Mouse (Mus musculus): ENCODE results near the gene Mertk. TPM values are rescaled to one million over a fixed set of nuclear protein-coding genes. Genes with fewer than 3 reads are reported as not detected.

Mertk gene
- total RNA-seq, 2 experiments from 2014 or later, result 5.2 to 6.7 TPM

DNA sequence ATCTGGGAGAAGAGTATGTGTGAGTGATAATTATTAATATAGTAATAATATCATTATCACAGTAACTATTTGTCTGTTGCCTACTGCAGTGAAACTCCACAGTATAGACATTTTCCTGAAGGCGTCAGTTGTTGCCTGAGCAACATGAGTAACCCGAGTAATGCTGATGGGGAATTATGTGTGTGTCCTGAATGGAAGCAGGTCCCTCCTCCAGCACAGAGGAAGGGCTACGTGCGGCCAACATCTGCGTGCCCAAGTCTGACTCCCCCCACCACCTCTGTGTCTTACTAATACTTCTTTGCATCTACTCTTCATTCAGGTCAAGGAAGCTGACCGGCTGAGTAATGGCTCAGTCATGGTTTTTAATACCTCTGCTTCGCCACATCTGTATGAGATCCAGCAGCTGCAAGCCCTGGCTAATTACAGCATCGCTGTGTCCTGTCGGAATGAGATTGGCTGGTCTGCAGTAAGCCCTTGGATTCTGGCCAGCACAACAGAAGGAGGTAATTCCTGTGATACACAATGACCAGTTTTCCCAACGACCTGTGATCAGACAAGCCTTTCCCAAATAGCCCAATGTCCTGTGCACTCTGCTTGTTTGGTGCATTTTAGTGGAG lies 60.1 kb downstream of the Mertk start:
- intact Hi-C loops (cut with DNase I), result no loop called here
- DNase-seq, result peak; percentile 60 to 63

GRCm38 (mm10) chr2:128762008-128762407 lies 63.3 kb downstream of the Mertk start:
- intact Hi-C loops (cut with DNase I), result loop anchor here (5.0 kb wide), 1 partner anchor 50 kb away; no protein-coding TSS in a partner anchor

GRCm38 (mm10) chr2:128765787-128766186 lies 67.0 kb downstream of the Mertk start:
- intact Hi-C loops (cut with DNase I), result no loop called here
- no peak for DNase-seq

More at GRCm38 (mm10) chr2:128762008-128762407, 63.3 kb downstream of the Mertk start:
- DNase-seq, result no peak

DNA sequence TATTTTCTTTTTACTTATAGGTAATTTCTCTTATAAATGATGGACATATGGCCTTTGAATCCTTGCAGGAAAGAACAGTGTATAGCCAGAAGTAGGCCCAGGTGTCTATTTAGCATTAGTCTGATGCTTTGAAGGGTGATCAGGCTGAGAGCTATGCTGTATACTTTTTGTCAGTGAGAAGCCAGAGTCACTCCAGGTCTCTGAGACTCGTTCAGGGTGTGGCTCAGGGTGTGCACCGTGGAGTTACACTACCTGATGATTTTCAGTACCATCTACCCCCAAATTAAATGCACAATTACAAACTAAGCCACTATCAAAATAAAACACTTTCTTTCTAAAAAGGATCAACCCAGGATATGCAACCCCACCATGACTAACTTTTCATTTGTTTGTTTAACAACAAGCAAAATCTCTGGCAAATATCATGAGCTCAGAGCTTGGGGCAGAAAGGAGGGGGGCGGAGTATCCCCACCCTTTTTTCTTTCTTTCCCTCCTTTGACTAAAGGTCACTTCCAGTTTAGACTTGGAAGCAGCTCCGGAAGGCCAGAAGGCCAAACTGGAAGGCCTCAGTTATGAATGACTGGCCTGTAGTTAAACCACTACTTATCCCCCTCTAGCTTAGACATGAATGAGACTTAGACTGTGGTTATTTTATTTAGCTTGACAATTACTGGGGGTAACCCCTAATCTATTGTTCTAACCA lies 69.9 kb downstream of the Mertk start:
- intact Hi-C loops (cut with DNase I), result no loop called here
- DNase-seq, result no peak

DNA sequence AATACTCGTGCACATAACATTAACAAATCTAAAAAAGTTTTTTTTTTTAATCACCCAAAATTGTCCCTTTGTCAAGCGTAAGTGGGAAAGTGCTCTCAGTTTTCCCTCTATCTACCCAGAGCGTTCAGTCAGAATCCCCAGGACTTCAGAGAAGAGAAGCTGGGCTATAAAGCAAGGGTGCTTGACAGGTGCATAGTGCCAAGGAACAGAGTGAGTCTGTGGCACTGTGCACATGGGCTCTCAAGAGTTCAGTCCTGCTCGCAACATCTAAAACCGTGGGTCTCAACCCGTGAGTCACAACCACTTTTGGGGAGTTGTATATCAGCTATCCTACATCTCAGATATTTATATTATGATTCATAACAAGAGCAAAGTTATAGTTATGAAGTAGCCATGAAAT lies 71.8 kb downstream of the Mertk start:
- intact Hi-C loops (cut with DNase I), result no loop called here
- DNase-seq, result no peak

DNA sequence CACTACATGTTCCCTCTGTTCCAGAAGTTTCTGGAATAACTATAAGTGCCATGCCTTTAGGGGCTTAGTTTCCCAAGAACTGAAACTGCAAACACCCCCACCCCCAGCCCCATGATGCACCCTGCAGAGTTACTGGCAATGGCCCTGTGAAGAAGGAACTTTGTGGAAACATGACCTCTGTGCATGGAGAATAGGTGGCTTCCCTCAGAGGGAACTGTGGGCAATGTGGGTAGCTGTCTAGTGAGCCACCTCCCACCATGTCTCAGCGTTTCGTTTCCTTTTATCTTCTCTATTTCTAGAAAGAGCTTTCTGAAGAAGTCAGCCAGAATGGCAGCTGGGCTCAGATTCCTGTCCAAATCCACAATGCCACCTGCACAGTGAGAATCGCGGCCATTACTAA lies 72.3 kb downstream of the Mertk start:
- no peak for DNase-seq
- intact Hi-C loops (cut with DNase I), result no loop called here

DNA sequence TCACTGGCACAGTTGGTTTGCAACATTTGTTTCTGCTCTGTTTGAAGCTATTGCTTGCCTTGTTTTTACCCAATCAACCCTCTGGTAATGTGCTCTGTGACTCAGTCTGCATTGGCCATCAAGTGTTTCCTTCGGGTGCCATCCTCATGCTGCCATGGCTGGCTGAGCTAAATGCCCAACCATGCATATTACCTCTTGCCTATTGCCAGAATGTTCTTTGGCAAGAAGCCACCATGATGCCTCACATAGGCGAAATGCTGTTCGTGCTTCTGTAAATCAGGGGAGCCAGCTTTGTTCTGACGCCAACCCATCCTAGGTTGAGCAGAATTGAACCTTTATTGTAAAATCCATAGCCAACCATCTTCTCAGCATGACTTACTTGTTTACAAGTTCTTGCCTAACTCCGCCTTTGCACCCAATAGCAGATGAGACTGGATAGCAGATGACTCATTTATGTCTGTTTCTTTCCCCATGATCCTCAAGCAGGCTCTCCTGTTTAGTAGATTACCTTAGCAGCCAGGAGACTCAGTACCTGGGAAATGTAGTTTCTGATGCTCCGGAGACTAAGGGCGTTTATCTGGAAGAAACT lies 73.1 kb downstream of the Mertk start:
- intact Hi-C loops (cut with DNase I), result no loop called here
- DNase-seq, result no peak

- DNase-seq, result peak in 1 of 2 experiments; percentile 9
- intact Hi-C loops (cut with DNase I), result no loop called here
These were observed 83.5 kb downstream of the Mertk start for GRCm38 (mm10) chr2:128782231-128782630.

GRCm38 (mm10) chr2:128783660-128784345 lies 85.0 kb downstream of the Mertk start:
- DNase-seq, result no peak
- intact Hi-C loops (cut with DNase I), result no loop called here

- intact Hi-C loops (cut with DNase I), result no loop called here
These were observed 86.1 kb downstream of the Mertk start for GRCm38 (mm10) chr2:128784814-128785213.

DNA sequence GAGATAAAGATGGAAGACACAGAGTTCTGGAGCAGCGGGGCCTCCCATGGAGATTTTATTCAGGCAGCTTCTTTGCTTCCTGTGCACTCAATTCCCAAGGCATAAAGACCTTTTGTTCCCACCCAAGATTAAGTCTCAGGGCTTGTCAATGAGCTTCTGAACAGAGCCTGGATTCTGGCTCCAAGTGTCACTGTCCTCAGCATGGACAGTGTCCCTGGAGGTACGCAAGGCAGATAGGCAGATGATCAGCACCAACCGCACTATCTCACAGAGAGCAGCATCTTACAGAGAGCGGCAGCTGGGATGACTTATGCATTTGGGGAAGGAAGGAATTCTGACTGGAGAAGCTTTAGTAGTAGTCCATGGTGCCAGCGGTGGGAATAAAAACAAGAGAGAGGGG lies 87.6 kb downstream of the Mertk start:
- intact Hi-C loops (cut with DNase I), result no loop called here
- no peak for DNase-seq

More at GRCm38 (mm10) chr2:128784814-128785213, 86.1 kb downstream of the Mertk start:
- no peak for DNase-seq

DNA sequence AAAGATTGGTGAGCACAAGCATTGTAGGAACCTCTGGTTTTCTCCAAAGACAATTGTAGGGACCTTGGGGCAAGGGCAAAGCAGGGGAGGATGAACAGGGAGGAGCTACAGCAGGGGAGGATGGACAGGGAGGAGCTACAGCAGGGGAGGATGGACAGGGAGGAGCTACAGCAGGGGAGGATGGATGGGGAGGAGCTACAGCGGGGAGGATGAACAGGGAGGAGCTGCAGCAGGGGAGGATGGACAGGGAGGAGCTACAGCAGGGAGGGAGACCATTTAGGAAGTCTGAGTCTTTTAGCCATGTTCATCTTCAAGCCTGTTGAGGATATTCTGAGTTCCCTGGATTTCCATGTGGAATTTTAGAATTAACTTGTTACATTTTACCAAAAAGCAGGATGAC lies 88.0 kb downstream of the Mertk start:
- intact Hi-C loops (cut with DNase I), result no loop called here
- DNase-seq, result no peak

- intact Hi-C loops (cut with DNase I), result no loop called here
These were observed 89.0 kb downstream of the Mertk start for GRCm38 (mm10) chr2:128787805-128788204.

DNA sequence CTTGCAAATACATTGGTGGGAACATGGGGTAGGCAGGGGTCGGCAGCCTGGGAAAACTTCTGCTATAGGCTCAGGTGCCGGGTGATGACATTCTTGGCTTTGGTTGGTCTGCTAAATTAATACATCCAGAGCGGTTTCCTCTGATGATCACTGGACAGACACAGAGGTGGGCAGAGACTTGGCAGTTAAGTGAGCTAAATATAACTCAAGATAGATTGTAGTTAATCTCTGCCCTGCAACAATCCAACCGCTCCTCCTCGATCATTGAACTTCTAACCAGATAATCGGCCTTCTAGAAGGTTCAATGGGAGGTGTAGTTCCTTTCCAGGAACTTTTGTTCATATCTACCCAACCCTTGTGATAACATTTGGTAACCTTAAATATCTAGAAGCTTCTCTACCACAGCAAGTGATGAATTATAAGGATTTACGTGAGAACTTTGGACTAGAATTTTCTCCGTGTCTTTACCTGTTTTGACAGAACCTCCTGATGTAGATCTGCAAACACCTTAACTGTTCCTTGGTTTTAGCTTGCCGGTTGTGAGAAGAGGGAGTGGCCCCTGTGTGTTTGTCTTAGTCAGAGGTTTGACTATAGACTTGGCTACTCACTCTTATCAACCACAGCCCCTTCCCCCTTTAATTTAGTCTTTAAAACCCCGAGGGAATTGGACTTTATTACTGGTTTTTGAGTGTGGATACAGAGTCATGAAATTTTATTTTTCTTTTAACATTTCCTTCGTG lies 92.3 kb downstream of the Mertk start:
- DNase-seq, result no peak
- intact Hi-C loops (cut with DNase I), result no loop called here

More at GRCm38 (mm10) chr2:128787805-128788204, 89.0 kb downstream of the Mertk start:
- no peak for DNase-seq

DNA sequence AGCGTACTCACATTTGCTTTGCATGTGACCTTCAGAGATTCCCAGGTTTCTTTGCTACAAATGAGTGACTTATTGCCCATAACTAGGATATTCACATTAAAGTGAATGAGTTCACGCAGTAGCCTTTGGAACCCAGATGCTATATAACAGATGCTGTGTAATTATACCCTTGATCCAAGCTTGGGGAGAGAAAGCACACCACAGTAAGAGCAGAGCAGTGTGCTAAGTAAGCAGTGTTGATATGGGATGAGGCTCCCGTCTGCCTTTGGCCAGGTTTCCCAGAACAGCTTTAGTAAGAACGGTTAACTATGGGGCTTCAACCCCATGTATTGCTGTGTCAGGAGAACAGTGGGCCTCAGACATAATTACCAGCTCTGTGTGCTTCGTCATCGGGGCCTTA lies 95.2 kb downstream of the Mertk start:
- intact Hi-C loops (cut with DNase I), result no loop called here

DNA sequence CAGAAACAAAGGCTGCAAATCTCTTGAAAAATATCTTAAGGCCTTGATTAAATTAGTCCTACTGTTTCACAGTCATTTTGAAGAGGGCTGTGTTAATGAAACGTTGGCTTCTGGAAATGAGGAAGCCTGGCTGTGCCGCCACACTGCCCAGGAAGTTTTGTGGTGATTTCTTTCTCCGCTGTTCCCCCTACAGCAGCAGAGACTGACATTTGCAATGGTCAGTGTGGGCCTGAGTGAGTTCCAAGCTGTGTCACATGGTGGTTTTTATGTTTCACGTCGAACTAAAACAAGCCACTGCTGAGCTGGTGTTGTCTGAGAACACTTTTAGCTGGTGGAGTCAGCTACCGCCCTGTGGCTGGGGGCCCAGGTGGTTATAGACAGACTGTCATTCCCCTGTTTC lies 97.7 kb downstream of the Mertk start:
- peak in 1 of 2 experiments; percentile 13 for DNase-seq
- intact Hi-C loops (cut with DNase I), result no loop called here

More for the DNA sequence above, 95.2 kb downstream of the Mertk start:
- DNase-seq, result no peak

DNA sequence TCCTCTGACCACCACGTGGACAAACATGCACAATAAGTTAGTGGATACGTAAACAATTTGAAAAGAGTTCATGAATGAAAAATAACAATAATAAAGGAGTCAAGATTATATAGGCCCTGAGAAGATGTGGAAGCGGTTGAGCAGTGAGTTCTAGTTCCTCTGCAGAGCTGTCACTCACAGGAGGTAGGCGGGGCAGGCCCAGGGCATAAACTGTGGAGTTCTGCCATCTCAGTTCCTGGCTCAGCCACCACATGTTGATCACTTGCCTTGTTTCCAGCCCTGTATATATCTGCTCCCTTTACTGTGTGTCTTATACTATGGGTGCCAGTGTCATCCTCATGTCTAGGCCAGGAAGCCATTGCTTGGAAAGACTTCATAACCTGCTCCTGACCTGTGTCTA lies 104.7 kb downstream of the Mertk start:
- DNase-seq, result no peak

DNA sequence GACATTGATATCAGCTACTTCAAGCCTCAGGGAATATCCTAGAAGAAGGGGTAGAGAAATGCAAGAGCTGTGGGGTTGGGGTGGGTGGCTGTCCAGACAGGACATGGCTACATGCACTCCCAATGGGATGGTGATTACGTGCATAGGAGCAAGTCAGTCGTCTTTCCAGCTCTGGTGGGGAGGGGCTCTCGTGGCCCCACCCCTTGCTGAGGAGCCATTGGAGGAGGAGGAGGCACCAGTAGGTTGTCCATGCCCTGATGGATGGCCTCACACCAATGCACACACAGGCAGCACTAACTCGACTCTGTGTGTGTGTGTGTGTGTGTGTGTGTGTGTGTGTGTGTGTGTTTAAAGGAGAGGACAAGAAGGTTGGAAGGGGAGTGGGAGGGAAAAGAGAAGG lies 106.6 kb downstream of the Mertk start:
- no peak for DNase-seq
- intact Hi-C loops (cut with DNase I), result no loop called here

More for the DNA sequence above, 104.7 kb downstream of the Mertk start:
- intact Hi-C loops (cut with DNase I), result no loop called here

DNA sequence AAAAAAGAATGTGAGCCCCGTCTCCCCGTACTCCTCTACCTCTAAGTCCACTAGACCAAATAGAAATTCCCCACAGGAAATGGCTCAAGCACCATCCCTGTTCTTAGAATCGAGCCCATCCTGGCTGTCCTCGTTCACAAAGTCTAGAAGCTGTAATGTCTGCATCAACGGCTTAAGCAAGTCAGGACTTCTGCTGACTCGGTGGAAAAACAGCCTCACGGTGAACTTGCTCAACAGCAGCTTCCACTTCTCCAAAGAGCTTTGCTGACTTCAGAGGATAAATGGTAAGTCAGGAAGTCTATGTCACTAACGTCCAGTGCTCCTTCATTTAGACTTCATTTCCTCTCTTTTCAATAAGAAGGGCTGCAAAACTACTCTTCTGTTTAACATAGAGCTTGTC lies 107.8 kb downstream of the Mertk start:
- DNase-seq, result peak; percentile 14 to 28
- intact Hi-C loops (cut with DNase I), result no loop called here

DNA sequence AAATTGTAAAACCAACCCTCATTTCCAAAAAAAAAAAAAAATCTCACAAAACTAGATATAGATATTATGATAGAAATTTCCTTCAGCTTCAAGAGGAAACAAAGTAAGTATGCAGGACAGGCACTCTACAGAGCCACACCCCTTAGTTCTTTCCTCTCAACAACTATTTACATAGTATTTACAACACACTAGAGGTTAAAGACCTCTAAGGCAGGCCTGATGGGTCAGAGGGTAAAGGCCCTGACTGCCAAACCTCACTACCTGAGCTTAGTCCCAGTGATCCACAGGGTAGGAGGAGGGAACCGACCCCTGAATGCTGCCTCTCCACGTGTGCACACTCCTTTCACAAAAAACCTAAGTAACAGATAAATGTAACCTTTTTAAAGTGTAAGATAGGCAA lies 114.0 kb downstream of the Mertk start:
- no peak for DNase-seq
- intact Hi-C loops (cut with DNase I), result loop anchor here (5.0 kb wide), 1 partner anchor 50 kb away; no protein-coding TSS in a partner anchor
